18 mouse cellular contexts compared by ENCODE assay signal in the genomic region with DNA sequence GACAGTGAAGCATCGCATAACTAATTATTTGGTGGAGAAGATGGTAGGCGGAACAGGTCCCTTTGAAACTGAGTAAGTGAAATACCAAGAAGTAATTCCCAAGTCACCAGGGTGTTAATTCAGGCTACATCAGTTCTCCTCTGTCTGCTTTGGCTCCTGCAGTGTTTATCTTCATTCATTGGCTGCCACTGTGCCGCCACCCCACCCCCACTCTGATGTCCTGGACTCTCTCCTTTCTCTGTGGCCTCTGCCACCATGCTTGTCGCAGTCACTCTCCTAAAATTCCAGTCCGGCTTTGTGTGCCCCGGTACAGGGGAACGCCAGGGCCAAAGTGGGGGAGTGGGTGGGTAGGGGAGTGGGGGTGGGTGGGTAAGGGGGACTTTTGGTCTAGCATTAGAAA. TPM values are rescaled to one million over a fixed set of nuclear protein-coding genes. Genes with fewer than 3 reads are reported as not detected.
DNase-seq lines count a peak whose midpoint lies in the region; ATAC-seq lines count a peak whose summit lies in the region.
"Had no signal": no experiment of that assay in that cellular context is flagged by ENCODE, and none has a peak within 500 bp of the region (broad histone marks: within the 10 kb centered on the region; RNA-seq: fewer than 3 reads in every experiment).

No protein-coding gene starts in this region.

- no peak for DNase-seq in forebrain, embryonic 11.5 days (ENCODE audit: low spot score)
- no peak for DNase-seq in forebrain, embryonic 14.5 days (ENCODE audit: low spot score)
- peak; percentile 51 for DNase-seq in midbrain, embryonic 10.5 days (ENCODE audit: low spot score)
- DNase-seq in heart, postnatal 4 days: peak; percentile 68
- no peak for DNase-seq in cerebellum, postnatal 36 days
- DNase-seq in lung, postnatal 4 days: no peak
- DNase-seq: adrenal gland, postnatal 36 days; cerebellum, adult 9-10 months; gastrocnemius, postnatal 36 days; kidney, adult 8-10 months; layer of hippocampus, postnatal 36 days; left cerebral cortex, postnatal 4 days had no signal

- no peak overlapping the region for H3K4me3 ChIP-seq in forebrain, embryonic 11.5 days (ENCODE audit: low read depth, low read length)
- H3K4me3 ChIP-seq in forebrain, embryonic 14.5 days (ENCODE audit: low read depth, low read length): no peak overlapping the region
- H3K4me3 ChIP-seq in midbrain, embryonic 10.5 days: no peak overlapping the region
- H3K4me3 ChIP-seq in midbrain, embryonic 16.5 days (ENCODE audit: low read depth, low read length): no peak overlapping the region
- no peak overlapping the region for H3K4me3 ChIP-seq in heart, embryonic 11.5 days (ENCODE audit: low read depth, low read length)
- H3K4me3 ChIP-seq: liver, embryonic 15.5 days; midbrain, embryonic 15.5 days; neural tube, embryonic 12.5 days had no signal

- H3K9me3 ChIP-seq in forebrain, embryonic 11.5 days (ENCODE audit: control insufficient read depth, low read length): no peaks in the 10 kb centered on the region
- no peaks in the 10 kb centered on the region for H3K9me3 ChIP-seq in forebrain, embryonic 14.5 days (replicated peaks; ENCODE audit: control insufficient read depth, low read length)
- no peaks in the 10 kb centered on the region for H3K9me3 ChIP-seq in midbrain, embryonic 10.5 days (replicated peaks)
- no peaks in the 10 kb centered on the region for H3K9me3 ChIP-seq in midbrain, embryonic 16.5 days (replicated peaks; ENCODE audit: control insufficient read depth, low read length, poor library complexity, severe bottlenecking)
- H3K9me3 ChIP-seq in heart, embryonic 11.5 days (replicated peaks; ENCODE audit: control insufficient read depth, low read length): no peaks in the 10 kb centered on the region
- H3K9me3 ChIP-seq: liver, embryonic 15.5 days; midbrain, embryonic 15.5 days; neural tube, embryonic 12.5 days had no signal

- no peaks in the 10 kb centered on the region for H3K27me3 ChIP-seq in forebrain, embryonic 11.5 days (ENCODE audit: control insufficient read depth, insufficient read depth, low read length)
- H3K27me3 ChIP-seq in forebrain, embryonic 14.5 days (replicated peaks; ENCODE audit: control insufficient read depth, insufficient read depth, low read length): no peaks in the 10 kb centered on the region
- no peaks in the 10 kb centered on the region for H3K27me3 ChIP-seq in midbrain, embryonic 10.5 days (ENCODE audit: low read depth, poor library complexity, severe bottlenecking)
- H3K27me3 ChIP-seq in midbrain, embryonic 16.5 days (ENCODE audit: control insufficient read depth, insufficient read depth, low read depth, low read length): no peaks in the 10 kb centered on the region; the same call in 1 of the 2 replicates
- no peaks in the 10 kb centered on the region for H3K27me3 ChIP-seq in heart, embryonic 11.5 days (ENCODE audit: control insufficient read depth, insufficient read depth, low read length)
- H3K27me3 ChIP-seq: liver, embryonic 15.5 days; midbrain, embryonic 15.5 days; neural tube, embryonic 12.5 days had no signal

- peaks cover 7% of the 10 kb centered on the region; the same call in 1 of the 2 replicates for H3K4me1 ChIP-seq in forebrain, embryonic 11.5 days (replicated peaks; ENCODE audit: control insufficient read depth, insufficient read depth, low read length)
- H3K4me1 ChIP-seq in forebrain, embryonic 14.5 days (ENCODE audit: control insufficient read depth, insufficient read depth, low read length): peaks cover 6% of the 10 kb centered on the region
- peaks cover 39% of the 10 kb centered on the region for H3K4me1 ChIP-seq in midbrain, embryonic 10.5 days
- no peaks in the 10 kb centered on the region for H3K4me1 ChIP-seq in midbrain, embryonic 16.5 days (ENCODE audit: control insufficient read depth, insufficient read depth, low read length)
- peaks cover 52% of the 10 kb centered on the region for H3K4me1 ChIP-seq in heart, embryonic 11.5 days (ENCODE audit: control insufficient read depth, insufficient read depth, low read length)

- H3K4me2 ChIP-seq in forebrain, embryonic 11.5 days (ENCODE audit: low read depth, low read length, severe bottlenecking): no peak overlapping the region
- H3K4me2 ChIP-seq in forebrain, embryonic 14.5 days (ENCODE audit: low read length): no peak overlapping the region
- H3K4me2 ChIP-seq in midbrain, embryonic 16.5 days (ENCODE audit: low read length): no peak overlapping the region
- peak overlapping the region; percentile 11; the same call in 1 of the 2 replicates for H3K4me2 ChIP-seq in heart, embryonic 11.5 days
- H3K4me2 ChIP-seq: liver, embryonic 15.5 days; midbrain, embryonic 15.5 days; neural tube, embryonic 12.5 days had no signal

- WGBS in forebrain, embryonic 11.5 days: 7% methylated on average over 7 of the region's 7 CpGs
- WGBS in forebrain, embryonic 14.5 days: 8% methylated on average over 7 of the region's 7 CpGs
- 13% methylated on average over 7 of the region's 7 CpGs for WGBS in midbrain, embryonic 10.5 days
- 17% methylated on average over 7 of the region's 7 CpGs for WGBS in midbrain, embryonic 16.5 days
- 20% methylated on average over 7 of the region's 7 CpGs for WGBS in heart, embryonic 11.5 days (ENCODE audit: insufficient replicate concordance)

- no peak overlapping the region for H3K27ac ChIP-seq in forebrain, embryonic 11.5 days (ENCODE audit: low read depth, low read length)
- no peak overlapping the region for H3K27ac ChIP-seq in forebrain, embryonic 14.5 days (ENCODE audit: low read depth, low read length)
- no peak overlapping the region for H3K27ac ChIP-seq in midbrain, embryonic 10.5 days (replicated peaks)
- no peak overlapping the region for H3K27ac ChIP-seq in midbrain, embryonic 16.5 days (ENCODE audit: low read length)
- H3K27ac ChIP-seq in heart, embryonic 11.5 days (ENCODE audit: low read depth, low read length): peak overlapping the region; percentile 77
- H3K27ac ChIP-seq: liver, embryonic 15.5 days; midbrain, embryonic 15.5 days; neural tube, embryonic 12.5 days had no signal

- H3K36me3 ChIP-seq in forebrain, embryonic 11.5 days (ENCODE audit: control insufficient read depth, insufficient read depth, low read length): no peaks in the 10 kb centered on the region
- no peaks in the 10 kb centered on the region for H3K36me3 ChIP-seq in forebrain, embryonic 14.5 days (ENCODE audit: control insufficient read depth, insufficient read depth, low read length)
- no peaks in the 10 kb centered on the region for H3K36me3 ChIP-seq in midbrain, embryonic 10.5 days
- no peaks in the 10 kb centered on the region for H3K36me3 ChIP-seq in midbrain, embryonic 16.5 days (ENCODE audit: control insufficient read depth, insufficient read depth, low read length)
- peaks cover 3% of the 10 kb centered on the region; the same call in 1 of the 2 replicates for H3K36me3 ChIP-seq in heart, embryonic 11.5 days (ENCODE audit: control insufficient read depth, insufficient read depth, low read length)
- H3K36me3 ChIP-seq: liver, embryonic 15.5 days; midbrain, embryonic 15.5 days; neural tube, embryonic 12.5 days had no signal

- peak; percentile 60; the same call in 1 of the 2 replicates for ATAC-seq in forebrain, embryonic 11.5 days (replicated peaks; ENCODE audit: low FRiP score)
- no peak for ATAC-seq in forebrain, embryonic 14.5 days
- ATAC-seq in midbrain, embryonic 16.5 days: no peak
- no peak; the same call in 1 of the 2 replicates for ATAC-seq in heart, embryonic 11.5 days (replicated peaks; ENCODE audit: insufficient number of reproducible peaks, low FRiP score, low TSS enrichment)
- ATAC-seq: activated CD4-positive, CD25-positive, alpha-beta regulatory T cell, adult 4 months; midbrain, embryonic 15.5 days had no signal

- no peak overlapping the region for H3K9ac ChIP-seq in forebrain, embryonic 11.5 days (ENCODE audit: low read length)
- H3K9ac ChIP-seq in forebrain, embryonic 14.5 days (ENCODE audit: low read length): no peak overlapping the region
- H3K9ac ChIP-seq in midbrain, embryonic 16.5 days (ENCODE audit: low read depth, low read length): no peak overlapping the region
- no peak overlapping the region for H3K9ac ChIP-seq in heart, embryonic 11.5 days (ENCODE audit: low read depth, low read length)
- H3K9ac ChIP-seq: liver, embryonic 15.5 days; midbrain, embryonic 15.5 days; neural tube, embryonic 12.5 days had no signal

RNA-seq across cellular contexts. Expression of gene Nid2, which starts 9.7 kb away (rescaled TPM):
- polyA plus RNA-seq in forebrain, embryonic 11.5 days (2014; fragmentation: Nextera tagmentation; extraction: Ambion mirVana): 45.2 and 46.6 TPM in 2 replicates
- polyA plus RNA-seq in forebrain, embryonic 14.5 days (2014; fragmentation: Nextera tagmentation; extraction: Ambion mirVana): 30.9 and 37.4 TPM in 2 replicates
- polyA plus RNA-seq in midbrain, embryonic 10.5 days (2016; fragmentation: Nextera tagmentation; extraction: Ambion mirVana): 41.0 and 41.6 TPM in 2 replicates
- polyA plus RNA-seq in midbrain, embryonic 16.5 days (2015; fragmentation: Nextera tagmentation; extraction: Ambion mirVana): 28.2 and 31.6 TPM in 2 replicates
- polyA plus RNA-seq in heart, embryonic 11.5 days (2014; fragmentation: Nextera tagmentation; extraction: Ambion mirVana): 146 and 178 TPM in 2 replicates
- total RNA-seq in heart, postnatal 4 days (2021): 100 to 1,000 TPM; 118 to 125 TPM

Comparison
In these comparisons a context has a peak if more than half of its experiments do, and no peak if none do; other contexts are left out.
1. DNase-seq: peak in midbrain, embryonic 10.5 days (single experiment) and heart, postnatal 4 days (single experiment); none in forebrain, embryonic 11.5 days (single experiment), forebrain, embryonic 14.5 days (single experiment), cerebellum, postnatal 36 days (0 of 2) and lung, postnatal 4 days (0 of 2).